Mouse (Mus musculus) MEL (cell line): ENCODE measurements at regions not wholly inside any gene's neighbourhood (a gene's known extent, or its start where the extent isn't known, plus 50 kb on each side); places are given as distances from the start of the nearest gene placed in this dataset.

ENCODE experiments used
- DNase-seq: peaks from one replicate; pipeline ENCODE4 v3.0.0; 2011; ENCODE audit warnings: low read depth, low spot score
- H3K27ac ChIP-seq: 2 replicates; pipeline ENCODE4 v1.5.1; 2012; ENCODE audit warnings: low read depth, mild to moderate bottlenecking, control low read depth, low read length, moderate library complexity; ENCODE audit not compliant: control insufficient read depth
- H3K27me3 ChIP-seq, 2 experiments: fragments of 150-350 bp in 1 of 2; sonication (generic) in 1 of 2; 2 replicates each; pipeline ENCODE4 v1.6.1; 2012; ENCODE audit warnings: low read length in 2 of 2, mild to moderate bottlenecking in 2 of 2, improper control_type of control experiment in 1 of 2, moderate library complexity in 1 of 2; ENCODE audit not compliant: insufficient read depth in 2 of 2, control insufficient read depth in 1 of 2
- H3K36me3 ChIP-seq, 2 experiments: 2 replicates each; pipeline ENCODE4 v1.6.1; 2012 to 2014; ENCODE audit warnings: low read length in 2 of 2, improper control_type of control experiment in 1 of 2, inconsistent platforms in 1 of 2, mild to moderate bottlenecking in 1 of 2; ENCODE audit not compliant: insufficient read depth in 2 of 2, control insufficient read depth in 1 of 2
- H3K4me1 ChIP-seq, 2 experiments: fragments of 150-350 bp in 1 of 2; sonication (generic) in 1 of 2; 2 replicates each; pipeline ENCODE4 v1.6.1; 2012; ENCODE audit warnings: low read length in 2 of 2, improper control_type of control experiment in 1 of 2, mild to moderate bottlenecking in 1 of 2; ENCODE audit not compliant: insufficient read depth in 2 of 2, control insufficient read depth in 1 of 2
- H3K4me3 ChIP-seq, 2 experiments: fragments of 150-350 bp in 1 of 2; sonication (generic) in 1 of 2; 2 replicates each; pipeline ENCODE4 v1.5.1; 2012; ENCODE audit warnings: low read depth in 2 of 2, low read length in 2 of 2, mild to moderate bottlenecking in 2 of 2, moderate library complexity in 2 of 2, control low read depth in 1 of 2, improper control_type of control experiment in 1 of 2; ENCODE audit not compliant: control insufficient read depth in 1 of 2, insufficient read depth in 1 of 2
- H3K79me2 ChIP-seq: 2 replicates; pipeline ENCODE4 v1.6.1; 2012; ENCODE audit warnings: mild to moderate bottlenecking, low read length, moderate library complexity; ENCODE audit not compliant: control insufficient read depth, poor library complexity, insufficient read depth
- H3K9ac ChIP-seq: 2 replicates; pipeline ENCODE4 v1.6.1; 2012; ENCODE audit warnings: low read depth, mild to moderate bottlenecking, control low read depth, low read length, moderate library complexity; ENCODE audit not compliant: control insufficient read depth, poor library complexity, severe bottlenecking
- H3K9me3 ChIP-seq: fragments of 150-350 bp; sonication (generic); replicated peaks from 2 replicates; pipeline ENCODE4 v1.6.1; 2012; ENCODE audit warnings: mild to moderate bottlenecking, low read length, improper control_type of control experiment, moderate library complexity; ENCODE audit not compliant: insufficient read depth
- CHD2 ChIP-seq: IDR thresholded peaks from 2 replicates; pipeline ENCODE4 v1.6.1; 2011; ENCODE audit warnings: low read length, improper control_type of control experiment
- CTCF ChIP-seq, 3 experiments: IDR thresholded peaks in 2 of 3; conservative IDR thresholded peaks in 1 of 3; 2 replicates each; pipeline ENCODE4 v1.5.1; 2011 to 2012; ENCODE audit warnings: low read length in 3 of 3, low read depth in 2 of 3, mild to moderate bottlenecking in 2 of 3, improper control_type of control experiment in 1 of 3, inconsistent platforms in 1 of 3, mixed read lengths in 1 of 3, moderate library complexity in 1 of 3; ENCODE audit not compliant: control insufficient read depth in 1 of 3, insufficient read depth in 1 of 3, poor library complexity in 1 of 3, severe bottlenecking in 1 of 3
- ELF1 ChIP-seq: IDR thresholded peaks from 2 replicates; pipeline ENCODE4 v1.6.1; 2014; ENCODE audit warnings: low read depth, mild to moderate bottlenecking, inconsistent platforms, low read length, improper control_type of control experiment, moderate library complexity
- KAT2A ChIP-seq: conservative IDR thresholded peaks from 2 replicates; pipeline ENCODE4 v1.6.1; 2012; ENCODE audit warnings: low read depth, low read length, improper control_type of control experiment, inconsistent platforms
- MAZ ChIP-seq: IDR thresholded peaks from 2 replicates; pipeline ENCODE4 v1.6.1; 2012; ENCODE audit warnings: low read depth, mild to moderate bottlenecking, inconsistent platforms, low read length, improper control_type of control experiment
- MEF2A ChIP-seq: IDR thresholded peaks from 2 replicates; pipeline ENCODE4 v1.6.1; 2014; ENCODE audit warnings: low read depth, mild to moderate bottlenecking, inconsistent platforms, low read length, improper control_type of control experiment; ENCODE audit not compliant: poor library complexity, insufficient replicate concordance, severe bottlenecking; ENCODE audit errors: extremely low read depth
- NELFE ChIP-seq: IDR thresholded peaks from 2 replicates; pipeline ENCODE4 v1.6.1; 2011; ENCODE audit warnings: low read depth, low read length, improper control_type of control experiment
- POLR2A ChIP-seq, 2 experiments: IDR thresholded peaks; 2 replicates each; pipeline ENCODE4 v1.6.1; 2011 to 2012; ENCODE audit warnings: low read length in 2 of 2, mild to moderate bottlenecking in 2 of 2, control low read depth in 1 of 2, improper control_type of control experiment in 1 of 2, low read depth in 1 of 2, moderate library complexity in 1 of 2; ENCODE audit not compliant: control insufficient read depth in 1 of 2, insufficient read depth in 1 of 2, poor library complexity in 1 of 2
- RAD21 ChIP-seq: IDR thresholded peaks from 2 replicates; pipeline ENCODE4 v1.6.1; 2011; ENCODE audit warnings: mild to moderate bottlenecking, low read depth, low read length, improper control_type of control experiment
- SMC3 ChIP-seq: IDR thresholded peaks from 2 replicates; pipeline ENCODE4 v1.6.1; 2011; ENCODE audit warnings: low read depth, low read length, improper control_type of control experiment
- TAL1 ChIP-seq: IDR thresholded peaks from 2 replicates; pipeline ENCODE4 v1.6.1; 2012; ENCODE audit warnings: mild to moderate bottlenecking, inconsistent platforms, low read length, moderate library complexity, mixed read lengths
- TCF12 ChIP-seq: IDR thresholded peaks from 2 replicates; pipeline ENCODE4 v1.6.1; 2014; ENCODE audit warnings: low read depth, mild to moderate bottlenecking, inconsistent platforms, low read length, improper control_type of control experiment, moderate library complexity
- USF2 ChIP-seq, 2 experiments: IDR thresholded peaks; 2 replicates each; pipeline ENCODE4 v1.6.1; 2011 to 2012; ENCODE audit warnings: improper control_type of control experiment in 2 of 2, low read length in 2 of 2, borderline replicate concordance in 1 of 2, inconsistent platforms in 1 of 2, low read depth in 1 of 2, mild to moderate bottlenecking in 1 of 2; ENCODE audit not compliant: insufficient read depth in 1 of 2
- ZC3H11A ChIP-seq: IDR thresholded peaks from 2 replicates; pipeline ENCODE4 v1.6.1; 2012; ENCODE audit warnings: low read depth, mild to moderate bottlenecking, inconsistent platforms, low read length, improper control_type of control experiment
- ZMIZ1 ChIP-seq: IDR thresholded peaks from 2 replicates; pipeline ENCODE4 v1.6.1; 2012; ENCODE audit warnings: low read depth, mild to moderate bottlenecking, inconsistent platforms, low read length, improper control_type of control experiment, moderate library complexity

DNA sequence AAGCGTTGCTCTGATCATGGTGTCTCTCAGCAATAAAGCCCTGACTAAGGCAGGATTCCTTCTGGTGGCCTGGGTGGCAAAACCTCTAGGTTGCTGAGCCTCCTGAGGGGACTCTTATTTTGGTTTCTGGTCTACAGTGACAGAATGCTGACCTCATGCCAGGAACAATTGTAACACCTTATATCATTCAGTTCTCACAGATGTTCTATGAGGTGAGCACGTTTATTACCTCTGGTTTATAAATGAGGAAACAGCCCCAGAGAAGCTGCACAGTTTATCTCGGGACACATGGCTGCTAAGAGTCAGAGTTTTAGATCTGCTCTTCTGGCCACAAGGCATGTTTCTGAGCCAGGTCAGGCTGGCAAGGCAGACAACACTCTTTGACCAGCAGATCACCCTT lies 324.3 kb downstream of the Bcl11a start:
- DNase-seq = no peak

GRCm38 (mm10) chr11:24414804-24415203 lies 336.9 kb downstream of the Bcl11a start:
- Histone ChIP-seq H3K4me1 (no peaks in the 10 kb centered on the region), H3K27me3 (no peaks in the 10 kb centered on the region), H3K27ac (no peak overlapping the region), H3K36me3 (no peaks in the 10 kb centered on the region), H3K9me3 (no peaks in the 10 kb centered on the region), H3K9ac (no peak overlapping the region), H3K4me3 (no peak overlapping the region), H3K79me2 (no peaks in the 10 kb centered on the region)
- TF ChIP-seq SMC3 (peak; percentile 58), TAL1 (no peak), CTCF (IDR thresholded peaks at IDR 0.05 in 2 of 3, conservative IDR thresholded peaks at IDR 0.05 in 1 of 3; ENCODE audit: control insufficient read depth in 1 of 3, insufficient read depth in 1 of 3, low read depth in 2 of 3, low read length in 3 of 3, poor library complexity in 1 of 3, severe bottlenecking in 1 of 3) (peak; percentile 44 to 65 (median 60); a peak in 5 of 6 replicates), RAD21 (peak; percentile 64), ZC3H11A (peak; percentile 56; the same call in 1 of the 2 replicates)
- TF ChIP-seq, all 39 proteins: peak for 4
- DNase-seq = peak; percentile 54

More for the DNA sequence above, 324.3 kb downstream of the Bcl11a start:
- H3K27ac ChIP-seq = no peak overlapping the region
- no peak overlapping the region for H3K9ac ChIP-seq
- H3K36me3 ChIP-seq = no peaks in the 10 kb centered on the region
- no peak for TF ChIP-seq USF2 (IDR thresholded peaks at IDR 0.05; ENCODE audit: borderline replicate concordance in 1 of 2, insufficient read depth in 1 of 2, low read depth in 1 of 2, low read length in 2 of 2)
- TF ChIP-seq TCF12 = no peak
- no peak for TF ChIP-seq CHD2
- TF ChIP-seq MEF2A = no peak
- TF ChIP-seq MAZ = no peak
- TF ChIP-seq ZMIZ1 = no peak
- TF ChIP-seq NELFE = no peak
- TF ChIP-seq ELF1 = no peak
- TF ChIP-seq SMC3 = no peak
- no peak for TF ChIP-seq POLR2A (IDR thresholded peaks at IDR 0.05; ENCODE audit: control insufficient read depth in 1 of 2, insufficient read depth in 1 of 2, low read depth in 1 of 2, low read length in 2 of 2, poor library complexity in 1 of 2)
- no peak for TF ChIP-seq KAT2A
- no peaks in the 10 kb centered on the region for H3K4me1 ChIP-seq
- no peaks in the 10 kb centered on the region for H3K79me2 ChIP-seq
- H3K9me3 ChIP-seq = no peaks in the 10 kb centered on the region
- no peak overlapping the region for H3K4me3 ChIP-seq
- H3K27me3 ChIP-seq = no peaks in the 10 kb centered on the region; a peak in 1 of 4 replicates
